Mouse (Mus musculus) macrophage (primary cell): Measurements from ENCODE around the gene Phc1. TPM values are rescaled to one million over a fixed set of nuclear protein-coding genes. Genes with fewer than 3 reads are reported as not detected.

Experiments used
- H3K27ac ChIP-seq: fragments of 350-480 bp; formaldehyde crosslinking; 2 replicates; pipeline ENCODE4 v1.9.0; 2021
- H3K36me3 ChIP-seq: fragments of 350-480 bp; formaldehyde crosslinking; 2 replicates; pipeline ENCODE4 v1.9.0; 2021; ENCODE audit errors: inconsistent target
- H3K4me3 ChIP-seq: fragments of 350-480 bp; formaldehyde crosslinking; 2 replicates; pipeline ENCODE4 v1.9.0; 2021; ENCODE audit errors: inconsistent target
- H3K79me2 ChIP-seq: fragments of 350-480 bp; formaldehyde crosslinking; 2 replicates; pipeline ENCODE4 v1.9.0; 2021; ENCODE audit errors: inconsistent target
- WGBS: methylation state at CpG from one replicate; pipeline ENCODE4 v1.1.7; 2026; ENCODE audit warnings: inconsistent platforms; ENCODE audit not compliant: missing documents; 5-methylcytosine and 5-hydroxymethylcytosine counted together
- polyA plus RNA-seq: library from polyadenylated mRNA; stranded (reverse); fragments of 250-400 nt; gene quantifications from 3 replicates; pipeline ENCODE4 v1.2.4, GENCODE M21; 2018; ENCODE audit warnings: inconsistent platforms

Gene Phc1
- polyA plus RNA-seq, 1 experiment from 2014 or later: 4.7 TPM

GRCm38 (mm10) chr6:122294290-122294689 lies 46.1 kb downstream of the Phc1 start:
- no peaks in the 10 kb centered on the region for H3K79me2 ChIP-seq
- no peaks in the 10 kb centered on the region for H3K36me3 ChIP-seq
- H3K27ac ChIP-seq: no peak overlapping the region
- whole genome bisulfite sequencing: 59% methylated on average over 3 of the region's 3 CpGs
- H3K4me3 ChIP-seq: no peak overlapping the region

DNA sequence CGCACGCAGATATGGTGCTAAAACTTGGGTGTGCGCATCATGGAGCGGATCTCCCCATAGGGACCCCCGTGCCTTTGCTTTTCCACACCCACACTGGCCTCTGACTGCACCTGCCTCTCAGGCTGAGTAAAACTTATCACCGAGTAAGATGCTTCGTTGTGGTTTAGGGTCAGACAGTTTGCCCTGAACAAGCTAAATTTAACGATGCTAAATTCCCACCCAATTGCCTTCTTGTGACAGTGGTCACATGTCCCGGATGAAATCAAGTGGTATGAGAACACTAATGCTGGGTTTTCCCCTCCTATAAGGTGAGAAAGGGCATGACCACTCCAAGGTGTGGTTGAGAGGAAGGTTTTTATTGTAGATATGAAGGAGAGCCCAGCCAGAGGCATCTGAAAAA lies 46.6 kb downstream of the Phc1 start:
- Histone ChIP-seq H3K27ac (no peak overlapping the region), H3K4me3 (no peak overlapping the region), H3K36me3 (no peaks in the 10 kb centered on the region), H3K79me2 (no peaks in the 10 kb centered on the region)
- WGBS: 92% methylated on average over 9 of the region's 9 CpGs

- no peaks in the 10 kb centered on the region for H3K36me3 ChIP-seq
- no peaks in the 10 kb centered on the region for H3K79me2 ChIP-seq
- WGBS: 92% methylated on average over 8 of the region's 8 CpGs
- H3K27ac ChIP-seq: no peak overlapping the region
- H3K4me3 ChIP-seq: no peak overlapping the region
These were observed 47.2 kb downstream of the Phc1 start for GRCm38 (mm10) chr6:122293121-122293520.

- no peaks in the 10 kb centered on the region for H3K36me3 ChIP-seq
- no peak overlapping the region for H3K4me3 ChIP-seq
- WGBS: 22% methylated on average over 2 of the region's 2 CpGs
- no peak overlapping the region for H3K27ac ChIP-seq
- no peaks in the 10 kb centered on the region for H3K79me2 ChIP-seq
These were observed 48.2 kb downstream of the Phc1 start for GRCm38 (mm10) chr6:122292184-122292583.

GRCm38 (mm10) chr6:122291735-122292134 lies 48.6 kb downstream of the Phc1 start:
- no peak overlapping the region for H3K4me3 ChIP-seq
- WGBS: 14% methylated on average over 3 of the region's 3 CpGs
- H3K27ac ChIP-seq: no peak overlapping the region

DNA sequence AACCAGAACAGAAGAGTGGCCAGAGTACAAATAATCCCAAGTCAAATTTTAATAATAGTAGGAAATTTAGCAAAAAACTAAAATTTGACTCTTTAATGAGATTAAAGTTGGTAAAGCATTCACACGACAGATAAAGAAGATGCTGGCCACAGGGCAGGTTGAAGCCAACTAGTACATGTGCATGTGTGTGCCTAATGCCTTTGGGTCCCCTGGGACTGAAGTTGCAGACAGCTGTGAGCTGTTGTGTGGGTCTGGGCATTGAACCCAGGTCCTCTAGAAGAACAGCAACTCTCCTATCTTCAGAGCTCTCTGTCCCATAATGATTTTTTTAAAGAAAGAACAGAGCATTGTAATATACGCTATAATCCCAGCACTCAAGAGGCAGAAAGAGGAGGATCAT lies 49.1 kb downstream of the Phc1 start:
- Histone ChIP-seq H3K36me3 (no peaks in the 10 kb centered on the region), H3K4me3 (no peak overlapping the region), H3K27ac (no peak overlapping the region), H3K79me2 (no peaks in the 10 kb centered on the region)
- WGBS: 100% methylated on average over 2 of the region's 2 CpGs

More at GRCm38 (mm10) chr6:122291735-122292134, 48.6 kb downstream of the Phc1 start:
- Histone ChIP-seq H3K79me2 (no peaks in the 10 kb centered on the region), H3K36me3 (no peaks in the 10 kb centered on the region)

DNA sequence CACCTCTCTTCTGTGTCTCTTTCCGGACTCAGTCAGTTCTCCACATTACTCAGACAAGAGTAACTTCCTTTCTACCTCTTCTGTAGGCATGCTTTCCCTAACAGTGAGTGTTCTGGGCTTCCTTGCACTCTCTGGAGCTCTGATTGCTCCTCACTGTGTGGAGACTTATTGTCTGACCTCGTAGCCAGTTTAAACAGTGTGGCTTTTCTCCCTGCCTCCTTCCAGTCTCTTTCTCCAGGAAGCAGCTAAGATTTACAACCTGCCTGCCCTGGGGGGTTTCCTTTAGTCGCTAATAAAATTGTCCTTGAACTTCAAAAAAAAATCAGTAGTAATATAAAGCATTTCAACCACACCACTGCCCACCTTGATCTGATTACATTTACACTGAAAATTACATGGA lies 50.1 kb downstream of the Phc1 start:
- no peak overlapping the region for H3K4me3 ChIP-seq
- no peaks in the 10 kb centered on the region for H3K79me2 ChIP-seq
- H3K36me3 ChIP-seq: no peaks in the 10 kb centered on the region
- WGBS: 28% methylated on average over 3 of the region's 3 CpGs
- no peak overlapping the region for H3K27ac ChIP-seq

GRCm38 (mm10) chr6:122289313-122289712 lies 51.0 kb downstream of the Phc1 start:
- H3K27ac ChIP-seq: no peak overlapping the region
- H3K4me3 ChIP-seq: no peak overlapping the region
- H3K79me2 ChIP-seq: no peaks in the 10 kb centered on the region
- no peaks in the 10 kb centered on the region for H3K36me3 ChIP-seq
- WGBS: 100% methylated on average over 1 of the region's 1 CpGs

- WGBS: 40% methylated on average over 1 of the region's 1 CpGs
- no peak overlapping the region for H3K27ac ChIP-seq
- H3K79me2 ChIP-seq: no peaks in the 10 kb centered on the region
- H3K36me3 ChIP-seq: no peaks in the 10 kb centered on the region
- H3K4me3 ChIP-seq: no peak overlapping the region
These were observed 52.1 kb downstream of the Phc1 start for GRCm38 (mm10) chr6:122288263-122288662.

GRCm38 (mm10) chr6:122284823-122285222 lies 55.5 kb downstream of the Phc1 start:
- H3K4me3 ChIP-seq: no peak overlapping the region
- no peak overlapping the region for H3K27ac ChIP-seq
- H3K36me3 ChIP-seq: no peaks in the 10 kb centered on the region
- 67% methylated on average over 1 of the region's 1 CpGs for WGBS
- H3K79me2 ChIP-seq: no peaks in the 10 kb centered on the region

DNA sequence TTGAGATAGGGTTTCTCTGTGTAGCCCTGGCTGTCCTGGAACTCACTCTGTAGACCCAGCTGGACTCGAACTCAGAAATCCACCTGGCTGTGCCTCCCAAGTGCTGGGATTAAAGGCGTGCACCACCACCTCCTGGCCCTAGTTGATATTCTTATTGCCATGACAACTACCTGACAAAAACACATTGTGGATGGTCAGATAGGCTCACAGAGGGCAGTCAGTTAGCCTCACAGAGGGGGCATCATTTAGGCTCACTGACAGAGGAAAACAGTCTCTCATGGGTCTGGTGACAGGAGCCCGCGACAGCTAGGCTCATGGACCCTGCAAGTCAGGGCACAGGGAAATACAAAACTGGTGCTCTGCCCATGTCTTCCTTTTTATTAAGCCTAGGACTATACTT lies 56.1 kb downstream of the Phc1 start:
- WGBS: 98% methylated on average over 4 of the region's 4 CpGs
- Histone ChIP-seq H3K27ac (no peak overlapping the region), H3K79me2 (no peaks in the 10 kb centered on the region), H3K36me3 (no peaks in the 10 kb centered on the region), H3K4me3 (no peak overlapping the region)

DNA sequence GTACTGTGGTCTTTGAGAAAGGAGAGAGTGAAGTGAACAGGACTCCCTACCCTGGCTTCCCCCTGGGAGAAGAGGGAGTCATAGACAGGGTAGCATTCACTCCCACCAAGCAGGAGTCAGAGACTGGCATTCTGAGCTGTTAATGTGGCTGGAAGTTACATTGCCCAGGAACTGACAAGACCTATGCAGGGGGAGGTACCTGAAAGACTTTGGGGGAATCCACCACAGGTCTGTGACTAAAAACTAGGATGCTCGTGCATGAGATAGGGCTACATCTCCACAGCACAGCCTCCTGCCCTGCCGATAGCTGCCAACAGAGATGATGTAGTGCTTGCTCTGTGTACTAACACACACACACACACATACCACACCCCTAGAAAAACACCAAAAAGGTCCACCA lies 56.9 kb downstream of the Phc1 start:
- Histone ChIP-seq H3K27ac (no peak overlapping the region), H3K4me3 (no peak overlapping the region), H3K79me2 (no peaks in the 10 kb centered on the region), H3K36me3 (no peaks in the 10 kb centered on the region)
- 95% methylated on average over 2 of the region's 2 CpGs for WGBS

DNA sequence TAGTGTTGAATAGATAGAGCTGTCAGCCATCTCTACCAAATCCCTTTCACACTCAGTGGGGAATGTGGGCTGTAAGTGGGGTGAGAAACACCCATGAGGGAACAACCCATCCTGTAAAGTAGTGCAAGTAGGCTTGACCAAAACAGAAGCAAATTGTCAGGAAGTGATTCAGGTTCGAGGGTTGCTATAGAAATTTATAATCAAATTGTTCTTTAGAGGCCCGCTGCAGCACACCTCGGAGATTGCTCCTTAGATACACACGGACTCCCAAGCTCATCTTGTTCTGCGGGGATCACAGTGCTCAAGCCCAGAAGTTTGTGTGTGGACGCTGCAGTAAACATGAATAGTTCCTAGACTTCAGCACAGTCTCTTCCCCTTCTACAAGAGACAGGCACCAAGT lies 57.6 kb downstream of the Phc1 start, which contains the start of gene Klrg1:
TSS of gene Klrg1 (minus strand) at position 101 of the 400 bp plus-strand sequence.
- H3K36me3 ChIP-seq: no peaks in the 10 kb centered on the region
- H3K79me2 ChIP-seq: no peaks in the 10 kb centered on the region
- H3K27ac ChIP-seq: no peak within 1 kb of the TSS
- no peak within 1 kb of the TSS for H3K4me3 ChIP-seq
- WGBS: 84% methylated on average over 6 of the region's 6 CpGs

GRCm38 (mm10) chr6:122276565-122276964 lies 63.8 kb downstream of the Phc1 start:
- Histone ChIP-seq H3K79me2 (no peaks in the 10 kb centered on the region), H3K27ac (no peak overlapping the region), H3K4me3 (no peak overlapping the region), H3K36me3 (no peaks in the 10 kb centered on the region)
- WGBS: 95% methylated on average over 7 of the region's 7 CpGs

DNA sequence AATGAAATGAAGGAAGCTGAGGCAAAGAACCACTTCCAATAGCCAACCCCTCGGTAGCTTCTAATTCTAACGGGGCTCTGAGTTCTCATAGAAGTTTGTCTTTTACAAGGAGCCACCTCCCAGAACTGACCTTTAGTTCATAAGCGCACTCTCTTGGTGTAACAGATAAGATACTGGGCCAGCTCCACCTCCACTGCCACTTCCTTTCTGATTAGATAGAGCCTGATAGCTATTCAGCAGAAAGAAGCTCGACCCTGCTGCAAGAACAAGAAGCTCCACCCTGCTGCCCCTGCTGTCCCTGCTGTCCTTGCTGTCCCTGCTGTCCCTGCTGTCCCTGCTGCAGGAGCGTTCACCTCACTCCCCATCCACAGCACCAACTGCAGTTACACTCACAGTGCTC lies 65.8 kb downstream of the Phc1 start:
- Histone ChIP-seq H3K27ac (no peak overlapping the region), H3K36me3 (no peaks in the 10 kb centered on the region)
- WGBS: 55% methylated on average over 5 of the region's 5 CpGs

DNA sequence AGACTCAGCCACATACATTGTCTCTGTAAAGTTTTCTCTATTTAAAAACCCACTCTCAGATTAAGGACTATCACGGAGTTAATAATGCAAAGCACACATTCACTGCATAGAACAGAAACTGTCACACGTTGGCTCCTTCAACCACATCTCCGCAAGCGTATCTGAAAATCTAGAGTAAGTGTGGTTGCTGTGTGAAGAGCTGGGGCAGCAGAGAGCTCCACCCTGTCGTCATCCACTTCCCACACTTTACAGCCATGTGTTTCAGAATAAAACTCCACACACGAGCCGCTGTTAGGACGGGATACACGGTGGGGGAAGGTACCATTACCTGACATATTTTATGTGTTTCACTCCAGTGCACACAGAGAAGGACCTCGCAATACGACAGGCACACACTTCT lies 70.2 kb downstream of the Phc1 start:
- WGBS: 84% methylated on average over 11 of the region's 11 CpGs

More for the DNA sequence above, 65.8 kb downstream of the Phc1 start:
- H3K79me2 ChIP-seq: no peaks in the 10 kb centered on the region
- H3K4me3 ChIP-seq: no peak overlapping the region

More for the DNA sequence above, 70.2 kb downstream of the Phc1 start:
- Histone ChIP-seq H3K79me2 (no peaks in the 10 kb centered on the region), H3K36me3 (no peaks in the 10 kb centered on the region), H3K4me3 (no peak overlapping the region), H3K27ac (no peak overlapping the region)
